Mouse (Mus musculus) naive thymus-derived CD4-positive, alpha-beta T cell, adult 2 months (primary cell): ENCODE measurements around the gene Gsdme.

ENCODE experiments used
- DNase-seq: peaks from one replicate; pipeline ENCODE4 v3.0.0-alpha.2; 2011; ENCODE audit warnings: low read depth

Gsdme gene

GRCm38 (mm10) chr6:50263670-50264069 lies at the start of gene Gsdme:
Gene Gsdme, minus strand, starts transcription at chr6:50263862.
- no peak for DNase-seq

- DNase-seq: peak; percentile 88
Measured at GRCm38 (mm10) chr6:50312647-50313046, 49.0 kb upstream of the Gsdme start.

- peak; percentile 24 for DNase-seq
Measured at GRCm38 (mm10) chr6:50309019-50309418, 45.4 kb upstream of the Gsdme start.

GRCm38 (mm10) chr6:50306625-50307024 lies 43.0 kb upstream of the Gsdme start:
- no peak for DNase-seq

DNA sequence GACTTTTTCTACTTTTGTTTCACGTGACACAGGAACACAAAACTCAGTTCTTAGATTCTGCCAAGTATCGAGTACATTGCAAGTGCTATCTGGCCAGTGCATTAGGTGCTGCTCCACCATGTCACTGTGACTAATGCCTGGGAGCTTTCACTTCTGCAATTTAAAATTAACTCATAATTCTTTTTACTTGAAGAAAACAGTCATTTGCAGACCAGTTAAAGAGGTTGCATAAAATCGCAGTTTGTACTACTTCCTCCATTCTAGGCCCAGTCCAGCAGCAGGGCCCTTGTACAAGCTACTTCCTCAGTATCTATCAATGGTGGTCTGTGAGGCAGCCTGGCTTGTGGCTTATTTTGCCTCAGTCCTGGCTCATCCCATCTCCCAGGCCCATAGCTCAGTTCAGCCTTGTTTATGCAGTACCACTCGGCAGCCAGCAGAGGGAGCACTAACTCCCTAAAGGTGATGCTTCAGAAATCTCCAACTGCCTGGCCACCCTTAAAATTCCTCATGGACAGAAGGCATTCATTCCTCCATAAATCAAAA lies 41.4 kb upstream of the Gsdme start:
- DNase-seq: peak; percentile 77

GRCm38 (mm10) chr6:50301121-50301520 lies 37.5 kb upstream of the Gsdme start:
- no peak for DNase-seq

GRCm38 (mm10) chr6:50300622-50301021 lies 37.0 kb upstream of the Gsdme start:
- DNase-seq: no peak

- DNase-seq: no peak
Measured at GRCm38 (mm10) chr6:50299071-50299470, 35.4 kb upstream of the Gsdme start.

- no peak for DNase-seq
Measured at GRCm38 (mm10) chr6:50297671-50298070, 34.0 kb upstream of the Gsdme start.

DNA sequence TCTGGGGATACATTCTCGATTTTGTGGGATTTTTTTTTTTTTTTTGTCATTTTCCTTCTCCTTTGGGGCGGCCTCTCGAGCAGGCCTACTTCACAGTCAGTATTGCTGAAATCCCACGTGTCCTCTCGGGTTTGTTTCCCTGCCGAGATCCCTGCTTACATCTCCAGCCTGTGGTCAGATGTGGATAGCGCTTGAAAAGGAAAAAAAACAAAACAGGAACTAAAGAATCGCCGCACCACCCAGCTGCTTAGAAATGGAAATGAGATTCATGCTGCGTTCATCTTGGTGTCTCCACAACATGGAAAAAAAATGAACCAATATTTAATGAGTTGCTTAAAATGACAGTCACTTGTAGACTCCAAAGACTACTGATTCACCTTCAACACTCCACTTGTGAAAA lies 31.5 kb upstream of the Gsdme start:
- no peak for DNase-seq

- peak; percentile 91 for DNase-seq
Measured at GRCm38 (mm10) chr6:50294128-50294527, 30.5 kb upstream of the Gsdme start.

GRCm38 (mm10) chr6:50291650-50292049 lies 28.0 kb upstream of the Gsdme start:
- DNase-seq: no peak

DNA sequence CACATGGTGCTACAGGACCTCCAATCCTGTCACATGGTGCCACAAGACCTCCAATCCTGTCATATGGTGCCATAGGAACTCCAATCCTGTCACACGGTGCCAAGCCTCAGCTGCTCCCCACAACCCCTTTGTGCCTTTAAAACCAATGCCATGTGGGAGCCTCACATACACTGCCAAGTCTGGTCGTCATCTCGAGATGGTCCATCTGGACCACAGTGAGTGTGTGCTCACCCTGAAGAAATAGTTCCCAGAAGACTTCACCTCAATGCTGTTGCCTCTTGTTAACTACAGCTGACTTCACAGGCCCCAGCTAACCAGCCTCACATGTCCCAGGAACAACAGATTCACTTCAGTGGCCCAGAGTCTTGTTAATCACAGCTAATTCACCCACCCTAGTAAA lies 23.2 kb upstream of the Gsdme start:
- no peak for DNase-seq

GRCm38 (mm10) chr6:50279642-50280041 lies 16.0 kb upstream of the Gsdme start:
- DNase-seq: no peak

DNA sequence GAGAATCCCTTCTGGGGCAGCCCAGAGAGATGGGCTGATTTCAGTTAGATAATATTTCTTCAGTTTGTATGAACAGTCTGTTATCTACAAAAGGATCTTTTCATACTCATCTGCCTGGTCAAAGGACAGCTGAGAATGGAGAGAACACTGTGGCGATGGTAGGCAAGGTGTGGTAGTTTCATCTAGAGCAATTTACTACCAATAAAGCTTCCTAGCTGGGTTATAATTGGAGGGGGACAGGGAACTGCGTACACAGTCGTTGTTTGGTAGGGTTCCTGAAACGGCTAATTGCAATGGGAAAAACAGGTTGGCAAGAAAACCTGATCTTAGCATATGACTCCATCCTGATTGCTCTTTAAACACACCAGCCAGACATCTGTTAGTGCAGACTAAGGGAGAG lies 10.3 kb upstream of the Gsdme start:
- no peak for DNase-seq

DNA sequence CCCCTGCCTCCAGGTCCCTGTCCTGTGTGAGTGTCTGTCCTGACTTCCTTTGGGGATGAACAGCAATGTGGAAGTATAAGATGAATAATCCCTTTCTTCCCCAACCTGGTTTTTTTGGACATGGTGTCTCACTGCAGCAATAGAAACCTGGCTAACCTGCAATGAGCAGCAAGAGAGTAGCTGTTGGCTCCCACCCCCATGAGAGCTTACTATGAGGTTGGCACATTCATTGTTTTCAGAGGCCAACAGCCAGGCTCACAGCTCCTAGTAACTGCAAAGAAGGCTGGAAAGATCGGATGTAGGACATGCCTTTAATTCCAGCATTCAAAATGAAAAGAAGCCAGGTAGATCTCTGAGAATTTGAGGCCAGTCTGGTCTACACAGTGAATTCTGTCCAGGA lies 9.8 kb upstream of the Gsdme start:
- DNase-seq: no peak

DNA sequence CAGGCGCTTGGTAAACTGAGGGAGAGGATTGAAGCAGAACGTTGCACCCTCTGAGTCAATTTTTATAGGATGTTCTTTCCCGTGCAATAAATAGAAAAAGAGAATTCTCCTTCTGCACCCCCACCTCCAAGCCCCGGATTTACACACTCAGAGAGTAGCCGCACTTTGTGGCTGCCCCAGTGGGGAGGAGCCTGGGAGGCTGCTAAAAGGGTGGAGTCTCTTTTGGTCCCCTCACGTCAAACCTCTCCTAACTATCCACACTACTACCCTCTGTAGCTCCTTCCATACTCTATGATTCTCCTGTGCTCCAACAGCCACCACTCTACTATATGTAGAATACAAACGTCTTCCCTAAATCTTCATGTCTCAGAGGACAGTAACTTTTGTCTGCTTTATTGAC lies 1.4 kb downstream of the Gsdme start:
- no peak for DNase-seq

DNA sequence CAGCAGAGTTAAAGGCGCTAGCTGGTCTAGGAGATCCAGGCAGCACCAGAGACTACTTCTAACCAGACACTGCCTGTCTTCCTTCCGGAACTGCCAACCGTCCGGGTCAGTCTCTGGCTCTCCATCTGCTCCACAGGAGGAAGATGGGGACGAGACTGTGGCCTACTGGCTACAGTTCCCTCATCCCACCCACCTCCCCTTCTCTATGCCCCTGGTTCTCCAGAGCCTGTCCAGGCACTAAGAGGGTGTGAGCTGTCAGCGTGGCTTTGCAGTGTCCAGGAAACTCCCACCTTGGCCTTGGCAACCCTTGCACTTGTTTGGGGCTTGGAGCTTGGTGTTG lies 1.8 kb downstream of the Gsdme start:
- no peak for DNase-seq

GRCm38 (mm10) chr6:50261201-50261921 lies 2.3 kb downstream of the Gsdme start:
- peak; percentile 61 for DNase-seq

GRCm38 (mm10) chr6:50255356-50255755 lies 8.3 kb downstream of the Gsdme start:
- no peak for DNase-seq

DNA sequence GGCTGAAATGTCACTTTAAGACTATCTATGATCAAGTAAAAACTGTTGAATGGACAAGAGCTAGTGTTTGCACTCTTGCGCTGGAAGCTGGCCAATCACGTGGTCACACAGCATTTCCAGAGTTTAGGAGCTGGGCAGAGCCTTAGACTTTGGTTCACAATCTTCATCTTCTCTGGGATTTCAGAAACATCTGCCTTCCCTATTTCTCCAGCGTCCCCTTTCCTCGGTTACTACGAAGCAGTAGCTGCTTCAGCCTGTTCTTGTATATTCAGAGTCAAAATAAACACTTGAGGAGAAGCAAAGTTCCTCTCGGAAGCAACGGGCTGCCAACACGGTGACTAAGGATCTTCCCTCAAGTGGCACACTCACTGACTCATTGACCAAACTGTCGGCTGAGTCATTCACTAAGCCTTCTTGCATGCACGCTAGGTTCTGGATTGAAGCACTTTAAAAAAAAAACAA lies 8.9 kb downstream of the Gsdme start:
- no peak for DNase-seq

DNA sequence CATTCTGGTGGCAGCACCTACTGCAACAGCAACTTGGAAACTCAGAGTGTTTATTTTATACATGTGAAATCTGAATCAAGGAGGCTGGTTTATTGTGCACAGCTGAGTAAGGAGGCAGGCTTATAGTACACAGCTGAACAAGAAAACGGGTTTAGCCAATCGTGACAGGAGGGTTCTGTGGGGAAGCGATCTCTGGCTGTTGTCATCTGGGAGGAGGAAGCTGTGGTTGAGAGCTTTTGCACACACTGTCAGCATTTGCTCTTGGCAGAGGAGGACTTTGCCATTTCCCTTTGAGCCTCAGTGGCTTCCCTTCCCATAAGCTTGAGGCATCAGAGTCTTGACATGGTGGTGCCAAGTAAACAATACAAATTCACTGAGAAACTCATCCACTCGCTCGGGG lies 11.0 kb downstream of the Gsdme start:
- peak; percentile 73 for DNase-seq

DNA sequence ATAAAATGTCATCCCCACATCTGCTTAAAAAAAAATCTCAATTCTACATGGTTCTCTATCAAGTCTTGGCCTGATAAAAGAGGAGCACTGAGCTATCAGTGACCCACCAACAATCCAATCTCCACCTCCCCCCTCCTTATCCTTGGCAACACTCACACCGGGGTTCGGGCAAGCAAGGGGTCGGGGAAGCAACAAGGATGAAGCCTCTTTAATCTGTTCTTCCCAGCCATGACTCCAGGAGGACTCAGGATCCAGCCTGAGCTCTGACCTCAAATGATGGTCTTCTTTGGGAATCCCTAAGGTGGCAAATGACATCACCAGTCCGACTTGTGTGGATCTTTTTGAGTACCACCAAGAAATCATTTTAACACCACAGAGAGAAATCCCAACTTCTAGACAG lies 15.9 kb downstream of the Gsdme start:
- no peak for DNase-seq

DNA sequence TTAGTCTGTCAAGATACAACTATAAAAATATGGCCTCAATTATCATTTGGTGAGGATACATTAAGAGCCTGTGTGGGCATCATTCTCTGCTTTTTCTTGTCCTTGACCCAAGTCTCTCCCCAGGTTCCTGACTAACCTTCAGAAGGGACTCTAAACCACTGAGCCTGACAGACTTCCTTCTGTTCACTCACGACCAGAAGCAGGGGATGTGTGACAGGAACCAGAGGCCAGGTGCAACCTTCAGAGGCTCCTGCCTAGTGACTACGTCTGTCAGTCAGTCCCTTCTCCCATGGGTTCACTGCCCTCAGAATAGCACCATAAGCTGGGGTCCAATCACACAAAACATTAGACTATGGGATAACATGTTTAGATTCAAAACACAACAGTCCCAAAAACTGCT lies 16.3 kb downstream of the Gsdme start:
- no peak for DNase-seq
